8 mouse cellular contexts compared by ENCODE assay signal in genomic region chr5:66069133-66069469, GRCm38 (mm10).
A peak's percentile ranks its signal among the peaks of the same experiment; 100 is the strongest.
DNase-seq lines count a peak whose midpoint lies in the region; ATAC-seq and TF ChIP-seq lines count a peak whose summit lies in the region.

No protein-coding gene starts in this region.

- no peaks in the 10 kb centered on the region for H3K36me3 ChIP-seq in kidney, postnatal 0 days (ENCODE audit: insufficient read depth, low read length)
- no peaks in the 10 kb centered on the region for H3K36me3 ChIP-seq in embryonic facial prominence, embryonic 13.5 days
- H3K36me3 ChIP-seq in intestine, embryonic 15.5 days, result no peaks in the 10 kb centered on the region
- H3K36me3 ChIP-seq in midbrain, embryonic 16.5 days (ENCODE audit: control insufficient read depth, insufficient read depth, low read length), result no peaks in the 10 kb centered on the region

- no peak for ATAC-seq in kidney, postnatal 0 days (replicated peaks; ENCODE audit: low FRiP score, low read depth)
- ATAC-seq in embryonic facial prominence, embryonic 13.5 days (ENCODE audit: insufficient number of reproducible peaks, insufficient read depth, low FRiP score, low TSS enrichment, low read depth), result no peak
- no peak for ATAC-seq in intestine, embryonic 15.5 days
- no peak for ATAC-seq in midbrain, embryonic 16.5 days

- DNase-seq in kidney, postnatal 0 days (ENCODE audit: low spot score), result no peak
- no peak for DNase-seq in kidney, adult 18-20 months
- DNase-seq in c-Kit-positive CD71-positive TER-119-positive erythroid progenitor cells, embryonic 14.5 days (ENCODE audit: low spot score), result no peak
- DNase-seq in cerebellum, adult 18-20 months, result no peak
- DNase-seq in thymus, adult 18-20 months, result no peak

- peak overlapping the region; percentile 47; the same call in 1 of the 2 replicates for H3K9ac ChIP-seq in kidney, postnatal 0 days (ENCODE audit: low read depth, low read length)
- no peak overlapping the region for H3K9ac ChIP-seq in embryonic facial prominence, embryonic 13.5 days
- no peak overlapping the region for H3K9ac ChIP-seq in intestine, embryonic 15.5 days
- H3K9ac ChIP-seq in midbrain, embryonic 16.5 days (ENCODE audit: low read depth, low read length), result no peak overlapping the region

- H3K4me1 ChIP-seq in kidney, postnatal 0 days (replicated peaks; ENCODE audit: insufficient read depth, low read length), result peaks cover 10% of the 10 kb centered on the region
- H3K4me1 ChIP-seq in embryonic facial prominence, embryonic 13.5 days, result peaks cover 10% of the 10 kb centered on the region; the same call in 1 of the 2 replicates
- H3K4me1 ChIP-seq in intestine, embryonic 15.5 days (replicated peaks), result 0 out of 2 replicates have a peak, but pooled peaks cover 8% of the 10 kb centered on the region
- no peaks in the 10 kb centered on the region; the same call in 1 of the 2 replicates for H3K4me1 ChIP-seq in midbrain, embryonic 16.5 days (ENCODE audit: control insufficient read depth, insufficient read depth, low read length)

- no peaks in the 10 kb centered on the region for H3K27me3 ChIP-seq in kidney, postnatal 0 days (ENCODE audit: insufficient read depth, low read length)
- peaks cover 3% of the 10 kb centered on the region; the same call in 1 of the 2 replicates for H3K27me3 ChIP-seq in embryonic facial prominence, embryonic 13.5 days
- no peaks in the 10 kb centered on the region for H3K27me3 ChIP-seq in intestine, embryonic 15.5 days (replicated peaks)
- no peaks in the 10 kb centered on the region for H3K27me3 ChIP-seq in midbrain, embryonic 16.5 days (ENCODE audit: control insufficient read depth, insufficient read depth, low read depth, low read length)

- H3K4me2 ChIP-seq in kidney, postnatal 0 days (ENCODE audit: low read length), result peak overlapping the region; percentile 81
- H3K4me2 ChIP-seq in embryonic facial prominence, embryonic 13.5 days, result peak overlapping the region; percentile 88
- peak overlapping the region; percentile 71 for H3K4me2 ChIP-seq in intestine, embryonic 15.5 days (replicated peaks)
- peak overlapping the region; percentile 71; the same call in 1 of the 2 replicates for H3K4me2 ChIP-seq in midbrain, embryonic 16.5 days (ENCODE audit: low read length)

- no peak for TF ChIP-seq CTCF in kidney, postnatal 0 days (IDR thresholded peaks at IDR 0.05; ENCODE audit: low read depth)

- 30% methylated on average over 7 of the region's 7 CpGs for WGBS in kidney, postnatal 0 days
- WGBS in embryonic facial prominence, embryonic 13.5 days, result 29% methylated on average over 7 of the region's 7 CpGs
- 38% methylated on average over 7 of the region's 7 CpGs for WGBS in intestine, embryonic 15.5 days
- WGBS in midbrain, embryonic 16.5 days, result 31% methylated on average over 7 of the region's 7 CpGs

- H3K9me3 ChIP-seq in kidney, postnatal 0 days (replicated peaks; ENCODE audit: low read length), result no peaks in the 10 kb centered on the region
- H3K9me3 ChIP-seq in embryonic facial prominence, embryonic 13.5 days, result no peaks in the 10 kb centered on the region
- H3K9me3 ChIP-seq in intestine, embryonic 15.5 days, result no peaks in the 10 kb centered on the region
- H3K9me3 ChIP-seq in midbrain, embryonic 16.5 days (replicated peaks; ENCODE audit: control insufficient read depth, low read length, poor library complexity, severe bottlenecking), result no peaks in the 10 kb centered on the region

- peak overlapping the region; percentile 38 for H3K4me3 ChIP-seq in kidney, postnatal 0 days (replicated peaks; ENCODE audit: low read depth, low read length)
- peak overlapping the region; percentile 46; the same call in 1 of the 2 replicates for H3K4me3 ChIP-seq in embryonic facial prominence, embryonic 13.5 days
- H3K4me3 ChIP-seq in intestine, embryonic 15.5 days (replicated peaks), result no peak overlapping the region; the same call in 1 of the 2 replicates
- no peak overlapping the region for H3K4me3 ChIP-seq in midbrain, embryonic 16.5 days (ENCODE audit: low read depth, low read length)

- no peak overlapping the region for H3K27ac ChIP-seq in kidney, postnatal 0 days
- H3K27ac ChIP-seq in embryonic facial prominence, embryonic 13.5 days, result no peak overlapping the region
- H3K27ac ChIP-seq in intestine, embryonic 15.5 days, result no peak overlapping the region
- no peak overlapping the region for H3K27ac ChIP-seq in midbrain, embryonic 16.5 days (ENCODE audit: low read length)

Comparison
In these comparisons a context has a peak if more than half of its experiments do, and no peak if none do; other contexts are left out.
1. H3K4me3 ChIP-seq: peak in kidney, postnatal 0 days (single experiment) and embryonic facial prominence, embryonic 13.5 days (single experiment); none in intestine, embryonic 15.5 days (single experiment) and midbrain, embryonic 16.5 days (single experiment).
2. Peak in every context shown above with its lines, with median percentiles within 50 percentile points of each other: H3K4me2 ChIP-seq.